Mouse (Mus musculus) midbrain, postnatal 0 days (tissue): ENCODE measurements around the gene Gm20388. TPM values are rescaled to one million over a fixed set of nuclear protein-coding genes. Genes with fewer than 3 reads are reported as not detected.
A peak's percentile ranks its signal among the peaks of the same experiment; 100 is the strongest.

Source experiments
- ATAC-seq: fragments of 200-750 bp; cut with Nextera tagmentation; 2 replicates; pipeline ENCODE4 v1.8.0; 2017; ENCODE audit warnings: moderate number of reproducible peaks, mild to moderate bottlenecking, moderate TSS enrichment, moderate library complexity; ENCODE audit not compliant: low FRiP score
- DNase-seq: peaks from one replicate; pipeline ENCODE4 v3.0.0-alpha.2; 2015; ENCODE audit warnings: low spot score
- H3K27ac ChIP-seq: fragments of 300-500 bp; sonication (generic); 2 replicates; pipeline ENCODE4 v1.5.1; 2014; ENCODE audit warnings: low read depth, mild to moderate bottlenecking, low read length, mixed read lengths
- H3K27me3 ChIP-seq: fragments of 300-500 bp; sonication (generic); 2 replicates; pipeline ENCODE4 v1.6.1; 2014; ENCODE audit warnings: low read length, control low read depth, mixed read lengths; ENCODE audit not compliant: insufficient read depth
- H3K36me3 ChIP-seq: fragments of 300-500 bp; sonication (generic); 2 replicates; pipeline ENCODE4 v1.6.1; 2014; ENCODE audit warnings: low read length, control low read depth, mixed read lengths; ENCODE audit not compliant: insufficient read depth
- H3K4me1 ChIP-seq: fragments of 300-500 bp; sonication (generic); 2 replicates; pipeline ENCODE4 v1.6.1; 2014; ENCODE audit warnings: mild to moderate bottlenecking, control low read depth, antibody characterized with exemption, low read length, mixed read lengths; ENCODE audit not compliant: insufficient read depth
- H3K4me2 ChIP-seq: fragments of 300-500 bp; sonication (generic); 2 replicates; pipeline ENCODE4 v1.6.1; 2014; ENCODE audit warnings: low read depth, mild to moderate bottlenecking, low read length, mixed read lengths; ENCODE audit not compliant: poor library complexity, severe bottlenecking
- H3K4me3 ChIP-seq: fragments of 300-500 bp; sonication (generic); 2 replicates; pipeline ENCODE4 v1.5.1; 2014; ENCODE audit warnings: low read depth, mild to moderate bottlenecking, low read length, moderate library complexity
- H3K9ac ChIP-seq: fragments of 300-500 bp; sonication (generic); replicated peaks from 2 replicates; pipeline ENCODE4 v1.6.1; 2014; ENCODE audit warnings: mild to moderate bottlenecking, low read length, moderate library complexity, mixed read lengths; ENCODE audit not compliant: poor library complexity, severe bottlenecking
- H3K9me3 ChIP-seq: fragments of 300-500 bp; sonication (generic); 2 replicates; pipeline ENCODE4 v1.6.1; 2016; ENCODE audit warnings: low read length, control low read depth
- CTCF ChIP-seq: IDR thresholded peaks from 2 replicates; pipeline ENCODE4 v1.5.1; 2016; ENCODE audit warnings: antibody characterized with exemption, mild to moderate bottlenecking
- WGBS: fragments of 180-500 bp; shearing (Covaris S2); extraction: QIAGEN DNeasy Blood & Tissue Kit; methylation state at CpG from one replicate; pipeline ENCODE4 v1.1.7; 2014; 5-methylcytosine and 5-hydroxymethylcytosine counted together
- polyA plus RNA-seq: library from polyadenylated mRNA; unstranded; fragments of >200 nt; fragmentation: Nextera tagmentation; extraction: Ambion mirVana; gene quantifications from 2 replicates; pipeline ENCODE4 v1.2.1, GENCODE M21; 2015
- total RNA-seq: library from RNA; depleted of rRNA; stranded (reverse); fragments of >200 nt; gene quantifications from 2 replicates; pipeline ENCODE4 v1.2.3, GENCODE M21; 2014

Gene Gm20388
- total and polyA plus RNA-seq, 2 experiments from 2014 or later, result 74.2 TPM; not detected in 1

DNA sequence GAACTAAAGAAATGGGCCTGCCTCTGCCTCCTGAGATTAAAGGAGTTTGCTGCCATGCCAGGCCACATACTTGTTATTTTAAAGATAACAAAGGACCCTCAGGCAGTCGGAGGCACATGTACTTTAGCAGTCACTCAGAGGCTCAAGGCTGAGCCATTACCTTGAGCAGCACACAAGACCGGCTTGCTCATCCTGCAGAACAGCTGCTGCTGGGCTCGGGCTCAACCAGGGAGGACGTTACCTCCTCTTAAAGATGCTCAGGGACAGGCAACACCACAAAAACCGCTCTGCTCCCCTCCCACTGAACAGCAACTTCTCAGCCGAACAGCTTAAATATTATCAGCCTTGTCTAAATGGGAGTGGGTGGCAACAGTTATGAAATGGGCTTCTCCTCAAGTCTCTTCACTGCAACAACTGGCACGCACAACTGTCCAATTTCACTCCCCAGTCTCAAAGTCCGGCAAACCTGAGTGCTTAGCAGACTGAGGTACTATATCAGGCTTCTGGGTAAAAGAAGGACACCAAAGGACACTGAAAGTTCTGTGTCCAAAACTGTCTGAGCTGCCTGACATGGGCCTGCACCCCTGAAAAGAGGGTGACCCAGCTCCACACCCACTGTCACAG is 2991.4 kb downstream of the Gm20388 start:
- Histone ChIP-seq H3K4me2 (no peak overlapping the region), H3K36me3 (peaks cover 19% of the 10 kb centered on the region; the same call in 1 of the 2 replicates), H3K9ac (no peak overlapping the region), H3K27me3 (no peaks in the 10 kb centered on the region), H3K9me3 (no peaks in the 10 kb centered on the region), H3K4me1 (no peaks in the 10 kb centered on the region), H3K4me3 (no peak overlapping the region), H3K27ac (no peak overlapping the region)
- no peak for TF ChIP-seq CTCF
- DNase-seq (no peak), ATAC-seq (no peak)
- WGBS, result 88% methylated on average over 8 of the region's 8 CpGs

DNA sequence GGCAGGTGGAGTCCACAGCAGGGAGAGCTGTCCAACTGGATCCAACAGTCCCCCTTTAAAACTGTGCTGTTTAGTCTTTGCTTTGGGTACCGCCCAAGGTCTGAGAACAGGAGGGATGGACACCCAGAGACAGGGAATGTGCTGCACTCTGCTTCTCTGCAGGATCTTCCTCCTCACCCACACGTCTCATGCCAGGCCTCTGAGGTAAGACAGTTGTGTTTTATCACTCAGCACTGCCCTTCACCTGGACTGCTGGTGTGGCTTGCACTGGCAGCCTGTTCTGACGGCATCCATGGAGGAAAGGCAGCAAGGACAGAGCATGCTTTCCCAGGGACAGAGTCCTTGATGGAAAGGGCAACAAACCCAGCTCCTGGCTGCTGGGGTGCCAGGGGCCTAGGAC is 2991.9 kb downstream of the Gm20388 start:
- 64% methylated on average over 3 of the region's 3 CpGs for WGBS
- H3K27ac ChIP-seq, result no peak overlapping the region
- DNase-seq (no peak), ATAC-seq (no peak)
- no peaks in the 10 kb centered on the region for H3K9me3 ChIP-seq
- H3K4me1 ChIP-seq, result no peaks in the 10 kb centered on the region
- no peak for TF ChIP-seq CTCF
- no peak overlapping the region for H3K4me3 ChIP-seq
- H3K4me2 ChIP-seq, result no peak overlapping the region
- no peak overlapping the region for H3K9ac ChIP-seq
- H3K27me3 ChIP-seq, result no peaks in the 10 kb centered on the region
- peaks cover 15% of the 10 kb centered on the region; the same call in 1 of the 2 replicates for H3K36me3 ChIP-seq

DNA sequence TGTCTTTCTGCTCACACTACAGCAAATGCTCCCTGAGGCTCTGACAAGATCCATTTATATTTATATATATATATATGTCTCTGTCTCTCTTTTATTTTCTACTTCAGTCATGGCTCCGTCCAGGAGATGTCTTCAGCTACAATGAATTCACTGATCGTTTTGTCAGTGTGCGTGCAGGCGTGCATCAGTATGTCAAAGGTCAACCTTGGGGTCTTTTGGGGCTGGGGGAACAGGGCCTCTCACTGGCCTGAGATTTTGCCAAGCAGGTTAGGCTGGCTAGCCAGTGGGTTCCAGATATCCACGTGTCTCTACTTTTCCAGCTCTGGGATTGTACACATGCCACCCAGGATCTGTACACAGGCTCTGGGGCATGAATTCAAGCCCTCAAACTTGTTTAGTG is 2992.4 kb downstream of the Gm20388 start:
- WGBS, result 33% methylated on average over 5 of the region's 5 CpGs
- no peak for ATAC-seq

DNA sequence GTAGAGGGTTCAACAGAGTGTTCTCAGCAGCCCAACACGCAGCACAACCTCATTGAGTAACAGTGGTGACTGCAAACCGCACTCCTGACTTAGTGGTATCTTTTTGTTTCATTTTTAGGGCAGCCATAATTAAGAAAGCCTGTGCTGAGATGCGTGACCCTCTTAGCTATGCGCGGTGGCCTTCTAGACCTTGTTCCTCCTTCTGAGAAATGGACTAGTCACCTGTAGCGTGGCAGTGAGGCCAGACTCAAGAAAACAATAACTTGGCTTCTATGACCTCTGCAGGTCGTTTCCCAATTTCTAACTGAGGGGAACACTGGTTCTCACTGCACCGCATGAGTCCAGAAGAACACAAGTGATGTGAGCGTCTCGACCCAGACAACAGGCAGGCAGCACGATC is 2993.9 kb downstream of the Gm20388 start:
- Histone ChIP-seq H3K4me1 (no peaks in the 10 kb centered on the region), H3K4me3 (no peak overlapping the region), H3K27me3 (no peaks in the 10 kb centered on the region), H3K4me2 (no peak overlapping the region), H3K27ac (no peak overlapping the region), H3K9ac (no peak overlapping the region), H3K9me3 (no peaks in the 10 kb centered on the region), H3K36me3 (peaks cover 15% of the 10 kb centered on the region)
- WGBS, result 87% methylated on average over 11 of the region's 11 CpGs
- no peak for DNase-seq
- ATAC-seq, result no peak
- TF ChIP-seq CTCF, result no peak

More for the DNA sequence above, 2992.4 kb downstream of the Gm20388 start:
- peaks cover 18% of the 10 kb centered on the region for H3K36me3 ChIP-seq
- no peak for TF ChIP-seq CTCF
- no peak for DNase-seq
- H3K27ac ChIP-seq, result no peak overlapping the region
- H3K27me3 ChIP-seq, result no peaks in the 10 kb centered on the region
- no peaks in the 10 kb centered on the region for H3K9me3 ChIP-seq
- no peaks in the 10 kb centered on the region for H3K4me1 ChIP-seq
- H3K4me2 ChIP-seq, result no peak overlapping the region
- H3K4me3 ChIP-seq, result no peak overlapping the region
- no peak overlapping the region for H3K9ac ChIP-seq

DNA sequence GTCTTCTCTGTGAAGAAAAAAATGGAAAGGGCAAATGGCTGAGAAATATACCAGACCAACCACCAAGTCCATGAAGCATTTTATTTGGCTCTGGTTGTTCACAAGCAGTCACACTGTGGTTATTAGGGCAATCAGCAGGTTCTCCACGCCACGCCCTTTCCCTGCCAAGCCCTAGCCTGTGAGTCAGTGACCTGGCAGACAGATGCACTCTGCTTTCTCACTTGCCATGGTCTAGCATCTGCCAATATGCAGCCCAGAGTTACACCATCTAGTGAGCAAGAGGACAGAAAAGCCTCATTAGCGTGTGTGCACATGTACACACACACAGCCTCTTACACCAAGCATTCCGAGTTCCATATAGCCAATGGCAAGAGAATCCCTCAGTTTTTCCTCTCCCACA is 2994.7 kb downstream of the Gm20388 start:
- Histone ChIP-seq H3K4me2 (no peak overlapping the region), H3K27me3 (no peaks in the 10 kb centered on the region), H3K9ac (no peak overlapping the region), H3K4me3 (no peak overlapping the region), H3K9me3 (no peaks in the 10 kb centered on the region), H3K4me1 (no peaks in the 10 kb centered on the region), H3K36me3 (peaks cover 13% of the 10 kb centered on the region), H3K27ac (no peak overlapping the region)
- DNase-seq (no peak), ATAC-seq (no peak)
- WGBS, result 93% methylated on average over 4 of the region's 4 CpGs
- no peak for TF ChIP-seq CTCF

DNA sequence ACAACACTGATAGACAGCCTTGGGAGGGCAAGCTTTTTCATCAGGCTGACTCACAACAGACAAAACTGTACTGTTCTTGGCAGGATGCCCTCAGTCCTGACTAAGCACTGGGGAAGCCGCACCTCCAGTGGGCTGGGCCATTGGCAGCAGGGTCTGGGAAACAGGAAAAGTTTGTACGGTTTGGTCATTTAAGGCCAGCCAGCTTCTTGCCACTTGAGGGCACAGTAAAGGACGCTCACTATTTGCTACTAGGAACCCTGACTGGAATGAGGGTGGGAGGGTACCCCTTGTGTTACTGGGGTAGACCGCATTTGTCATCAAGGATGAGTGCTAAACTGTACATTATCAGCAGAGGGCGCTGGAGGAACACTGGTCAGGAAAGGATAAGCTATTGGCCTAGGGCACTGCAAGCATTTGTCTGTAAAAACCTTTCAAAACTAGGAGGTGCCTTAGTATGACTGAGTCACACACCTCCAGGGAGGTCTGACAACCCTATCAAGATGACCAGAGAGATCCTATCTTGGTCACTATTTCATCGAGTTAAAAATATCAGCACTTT is 2995.9 kb downstream of the Gm20388 start:
- Histone ChIP-seq H3K4me2 (no peak overlapping the region), H3K4me1 (no peaks in the 10 kb centered on the region), H3K4me3 (no peak overlapping the region), H3K9me3 (no peaks in the 10 kb centered on the region), H3K27me3 (no peaks in the 10 kb centered on the region), H3K9ac (no peak overlapping the region), H3K27ac (no peak overlapping the region), H3K36me3 (peaks cover 11% of the 10 kb centered on the region)
- TF ChIP-seq CTCF, result peak; percentile 94
- peak; percentile 91 for DNase-seq
- ATAC-seq, result peak; percentile 71
- WGBS, result 43% methylated on average over 6 of the region's 6 CpGs
